Mouse (Mus musculus) spleen, adult 2 months (tissue): ENCODE measurements around the gene Ephx1. TPM values are rescaled to one million over a fixed set of nuclear protein-coding genes. Genes with fewer than 3 reads are reported as not detected.
"Not testable (repeated sequence)": the region's sequence is repeated elsewhere in the genome, so short reads cannot be mapped to it uniquely, and the experiment has no call there.

Experiments used
- DNase-seq, 2 experiments: peaks; one replicate each; pipeline versions ENCODE4 v3.0.0 to v3.0.0-alpha.2; 2012 to 2021; ENCODE audit warnings: low spot score in 2 of 2, low read depth in 1 of 2
- H3K27ac ChIP-seq: fragments of 200-500 bp; 2 replicates; pipeline ENCODE4 v1.5.1; 2012; ENCODE audit warnings: low read length, inconsistent platforms; ENCODE audit not compliant: insufficient read depth
- H3K27me3 ChIP-seq: fragments of 200-500 bp; 2 replicates; pipeline ENCODE4 v1.6.1; 2012; ENCODE audit warnings: mild to moderate bottlenecking, moderate library complexity, low read length, inconsistent platforms; ENCODE audit not compliant: control insufficient read depth, insufficient read depth
- H3K36me3 ChIP-seq: fragments of 200-500 bp; 2 replicates; pipeline ENCODE4 v1.6.1; 2012; ENCODE audit warnings: mild to moderate bottlenecking, low read length, inconsistent platforms; ENCODE audit not compliant: control insufficient read depth, insufficient read depth
- H3K4me1 ChIP-seq: fragments of 200-500 bp; 2 replicates; pipeline ENCODE4 v1.6.1; 2011; ENCODE audit warnings: inconsistent platforms; ENCODE audit not compliant: control insufficient read depth, insufficient read depth, insufficient read length
- H3K4me3 ChIP-seq: fragments of 200-500 bp; 2 replicates; pipeline ENCODE4 v1.5.1; 2011; ENCODE audit warnings: mild to moderate bottlenecking, inconsistent platforms; ENCODE audit not compliant: insufficient read depth, insufficient read length; ENCODE audit errors: extremely low read depth
- CTCF ChIP-seq: fragments of 200-500 bp; IDR thresholded peaks from 2 replicates; pipeline ENCODE4 v1.5.1; 2011; ENCODE audit warnings: mild to moderate bottlenecking, inconsistent platforms; ENCODE audit not compliant: insufficient read depth, insufficient read length, insufficient replicate concordance; ENCODE audit errors: extremely low read depth
- POLR2A ChIP-seq: fragments of 200-500 bp; IDR thresholded peaks from 2 replicates; pipeline ENCODE4 v1.6.1; 2011; ENCODE audit warnings: low read depth, low read length, inconsistent platforms
- WGBS: fragments of 180-500 bp; shearing (Covaris S2); methylation state at CpG from one replicate; pipeline ENCODE4 v1.1.7; 2018; 5-methylcytosine and 5-hydroxymethylcytosine counted together
- polyA plus RNA-seq: library from polyadenylated mRNA; depleted of rRNA; stranded (reverse); fragments of >200 nt; gene quantifications from 2 replicates; pipeline ENCODE4 v1.2.3, GENCODE M21; 2012

Gene Ephx1
- polyA plus RNA-seq, 1 experiment, result 50.5 TPM

- no peak overlapping the region for H3K4me3 ChIP-seq
- no peaks in the 10 kb centered on the region for H3K27me3 ChIP-seq
- no peak for DNase-seq
- TF ChIP-seq POLR2A (no peak), CTCF (no peak)
- H3K4me1 ChIP-seq, result peaks cover 21% of the 10 kb centered on the region
- WGBS, result 70% methylated on average over 7 of the region's 7 CpGs
- H3K27ac ChIP-seq, result no peak overlapping the region; the same call in 1 of the 2 replicates
- no peaks in the 10 kb centered on the region for H3K36me3 ChIP-seq
Measured at GRCm38 (mm10) chr1:180940776-180941460, 79.8 kb downstream of the Ephx1 start.

- DNase-seq, H3K27ac ChIP-seq, H3K27me3 ChIP-seq, H3K4me3 ChIP-seq, H3K36me3 ChIP-seq, H3K4me1 ChIP-seq: not testable (repeated sequence)
- 89% methylated on average over 2 of the region's 2 CpGs for WGBS
Measured at GRCm38 (mm10) chr1:180938781-180939180, 81.9 kb downstream of the Ephx1 start.

GRCm38 (mm10) chr1:180937631-180938030 lies 83.1 kb downstream of the Ephx1 start:
- H3K27ac ChIP-seq, H3K27me3 ChIP-seq, DNase-seq, H3K4me3 ChIP-seq, H3K36me3 ChIP-seq, H3K4me1 ChIP-seq: not testable (repeated sequence)
- WGBS, result 96% methylated on average over 13 of the region's 13 CpGs

GRCm38 (mm10) chr1:180936610-180937398 lies 83.9 kb downstream of the Ephx1 start:
- WGBS, result 12% methylated on average over 39 of the region's 41 CpGs
- H3K4me1 ChIP-seq, H3K36me3 ChIP-seq, H3K27ac ChIP-seq, H3K27me3 ChIP-seq, DNase-seq: not testable (repeated sequence)
- H3K4me3 ChIP-seq, result peak overlapping the region; percentile 43

GRCm38 (mm10) chr1:180934467-180935419 lies 86.0 kb downstream of the Ephx1 start, which contains the start of gene Lefty1:
Gene Lefty1 (plus strand): TSS chr1:180935022.
- WGBS, result 91% methylated on average over 21 of the region's 21 CpGs
- Histone ChIP-seq H3K27me3 (no peaks in the 10 kb centered on the region), H3K4me3 (no peak within 1 kb of the TSS), H3K4me1 (no peaks in the 10 kb centered on the region; the same call in 1 of the 2 replicates), H3K36me3 (no peaks in the 10 kb centered on the region), H3K27ac (no peak within 1 kb of the TSS)
- TF ChIP-seq CTCF, result no peak
- TF ChIP-seq POLR2A, result no peak
- DNase-seq, result no peak

GRCm38 (mm10) chr1:180933659-180934058 lies 87.0 kb downstream of the Ephx1 start:
- no peak for TF ChIP-seq POLR2A
- TF ChIP-seq CTCF, result no peak
- Histone ChIP-seq H3K36me3 (no peaks in the 10 kb centered on the region), H3K27me3 (no peaks in the 10 kb centered on the region), H3K27ac (no peak overlapping the region), H3K4me3 (no peak overlapping the region), H3K4me1 (peaks cover 2% of the 10 kb centered on the region; the same call in 1 of the 2 replicates)
- DNase-seq, result no peak
- WGBS, result 79% methylated on average over 6 of the region's 6 CpGs
